11 mouse cellular contexts compared by ENCODE assay signal in the genomic region with DNA sequence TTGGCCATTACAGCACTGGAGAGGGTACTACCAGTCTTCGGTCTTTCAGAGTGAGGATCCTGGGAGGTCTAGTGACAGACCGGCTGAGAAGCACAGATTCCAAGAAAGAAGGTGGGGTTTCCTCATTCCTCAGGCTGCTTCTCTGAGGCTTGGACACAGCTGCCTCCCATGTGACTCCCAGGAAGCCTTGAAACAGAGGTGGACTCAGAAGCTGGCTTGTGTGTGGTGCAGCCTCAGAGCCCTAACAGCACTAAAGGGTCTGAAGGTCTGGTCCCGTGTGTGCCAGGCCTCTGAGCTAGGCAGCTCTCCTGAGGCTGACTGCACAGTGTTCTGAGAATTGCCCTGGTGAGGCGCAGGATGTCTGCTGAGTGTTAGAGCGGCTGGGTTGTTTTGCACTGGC. TPM values are rescaled to one million over a fixed set of nuclear protein-coding genes. Genes with fewer than 3 reads are reported as not detected.
DNase-seq lines count a peak whose midpoint lies in the region; ATAC-seq lines count a peak whose summit lies in the region.
"Had no signal": no experiment of that assay in that cellular context is flagged by ENCODE, and none has a peak within 500 bp of the region (broad histone marks: within the 10 kb centered on the region; RNA-seq: fewer than 3 reads in every experiment).

No protein-coding gene starts in this region.

- 77% methylated on average over 5 of the region's 5 CpGs for WGBS in forebrain, embryonic 11.5 days
- 83% methylated on average over 5 of the region's 5 CpGs for WGBS in forebrain, embryonic 15.5 days
- WGBS in intestine, embryonic 16.5 days: 31% methylated on average over 5 of the region's 5 CpGs

- H3K4me3 ChIP-seq in forebrain, embryonic 11.5 days (ENCODE audit: low read depth, low read length): no peak overlapping the region
- H3K4me3 ChIP-seq in forebrain, embryonic 15.5 days: no peak overlapping the region
- H3K4me3 ChIP-seq in intestine, embryonic 16.5 days (ENCODE audit: low read length): no peak overlapping the region

- no peaks in the 10 kb centered on the region for H3K4me1 ChIP-seq in forebrain, embryonic 11.5 days (replicated peaks; ENCODE audit: control insufficient read depth, insufficient read depth, low read length)
- H3K4me1 ChIP-seq in forebrain, embryonic 15.5 days: no peaks in the 10 kb centered on the region
- H3K4me1 ChIP-seq in intestine, embryonic 16.5 days (ENCODE audit: control insufficient read depth, insufficient read depth, low read length): peaks cover 22% of the 10 kb centered on the region

- H3K9me3 ChIP-seq in forebrain, embryonic 11.5 days (ENCODE audit: control insufficient read depth, low read length): no peaks in the 10 kb centered on the region
- H3K9me3 ChIP-seq in forebrain, embryonic 15.5 days: no peaks in the 10 kb centered on the region
- H3K9me3 ChIP-seq in intestine, embryonic 16.5 days (ENCODE audit: control insufficient read depth, low read length): no peaks in the 10 kb centered on the region

- DNase-seq in forebrain, embryonic 11.5 days (ENCODE audit: low spot score): peak; percentile 37
- peak; percentile 46 for DNase-seq in urinary bladder, postnatal 14 days (ENCODE audit: low spot score)
- no peak for DNase-seq in urinary bladder, postnatal 25 days (ENCODE audit: low spot score)
- peak; percentile 65 for DNase-seq in yolk sac, embryonic 10.5 days (ENCODE audit: low spot score)
- DNase-seq in layer of hippocampus, adult 9-11 months: no peak
- DNase-seq in liver: no peak
- DNase-seq: adrenal gland, adult 8-10 months had no signal

- no peak overlapping the region for H3K9ac ChIP-seq in forebrain, embryonic 11.5 days (ENCODE audit: low read length)
- H3K9ac ChIP-seq in forebrain, embryonic 15.5 days (replicated peaks): no peak overlapping the region
- H3K9ac ChIP-seq in intestine, embryonic 16.5 days (ENCODE audit: low read depth, low read length): peak overlapping the region; percentile 48; the same call in 1 of the 2 replicates

- no peak overlapping the region for H3K27ac ChIP-seq in forebrain, embryonic 11.5 days (ENCODE audit: low read depth, low read length)
- H3K27ac ChIP-seq in forebrain, embryonic 15.5 days (replicated peaks): no peak overlapping the region
- H3K27ac ChIP-seq in intestine, embryonic 16.5 days (ENCODE audit: low read length): peak overlapping the region; percentile 80
- H3K27ac ChIP-seq: macrophage had no signal

- no peaks in the 10 kb centered on the region for H3K27me3 ChIP-seq in forebrain, embryonic 11.5 days (ENCODE audit: control insufficient read depth, insufficient read depth, low read length)
- H3K27me3 ChIP-seq in forebrain, embryonic 15.5 days: no peaks in the 10 kb centered on the region
- no peaks in the 10 kb centered on the region for H3K27me3 ChIP-seq in intestine, embryonic 16.5 days (replicated peaks; ENCODE audit: control insufficient read depth, insufficient read depth, low read length)

- ATAC-seq in forebrain, embryonic 11.5 days (replicated peaks; ENCODE audit: low FRiP score): no peak
- no peak for ATAC-seq in forebrain, embryonic 15.5 days (replicated peaks)
- ATAC-seq in intestine, embryonic 16.5 days: peak; percentile 33

- no peak overlapping the region for H3K4me2 ChIP-seq in forebrain, embryonic 11.5 days (ENCODE audit: low read depth, low read length, severe bottlenecking)
- H3K4me2 ChIP-seq in forebrain, embryonic 15.5 days (replicated peaks): no peak overlapping the region
- no peak overlapping the region for H3K4me2 ChIP-seq in intestine, embryonic 16.5 days (ENCODE audit: low read depth, low read length)

- H3K36me3 ChIP-seq in forebrain, embryonic 11.5 days (ENCODE audit: control insufficient read depth, insufficient read depth, low read length): no peaks in the 10 kb centered on the region
- H3K36me3 ChIP-seq in forebrain, embryonic 15.5 days: no peaks in the 10 kb centered on the region
- no peaks in the 10 kb centered on the region for H3K36me3 ChIP-seq in intestine, embryonic 16.5 days (ENCODE audit: control insufficient read depth, insufficient read depth, low read length)

RNA-seq across cellular contexts. Expression of a gene that starts 18.3 kb away (rescaled TPM):
- not detected in 2 replicates for polyA plus RNA-seq in forebrain, embryonic 11.5 days (2014; fragmentation: Nextera tagmentation; extraction: Ambion mirVana)
- not detected in 2 replicates for polyA plus RNA-seq in forebrain, embryonic 15.5 days (2015; fragmentation: Nextera tagmentation; extraction: Ambion mirVana)
- polyA plus RNA-seq in intestine, embryonic 16.5 days (2015; fragmentation: Nextera tagmentation; extraction: Ambion mirVana): not detected in 2 replicates
- polyA plus RNA-seq: cortical plate, adult 2 months; macrophage had no signal

RNA-seq across cellular contexts. Expression of a gene that starts 29.3 kb away (rescaled TPM):
- polyA plus RNA-seq in forebrain, embryonic 11.5 days (2014; fragmentation: Nextera tagmentation; extraction: Ambion mirVana): 22.7 and 25.3 TPM in 2 replicates
- 32.0 and 33.5 TPM in 2 replicates for polyA plus RNA-seq in forebrain, embryonic 15.5 days (2015; fragmentation: Nextera tagmentation; extraction: Ambion mirVana)
- polyA plus RNA-seq in intestine, embryonic 16.5 days (2015; fragmentation: Nextera tagmentation; extraction: Ambion mirVana): 7.2 and 10.4 TPM in 2 replicates

Comparison
In these comparisons a context has a peak if more than half of its experiments do, and no peak if none do; other contexts are left out.
1. DNase-seq: peak in forebrain, embryonic 11.5 days (single experiment), urinary bladder, postnatal 14 days (single experiment) and yolk sac, embryonic 10.5 days (single experiment); none in urinary bladder, postnatal 25 days (single experiment), layer of hippocampus, adult 9-11 months (single experiment) and liver (single experiment).